Mouse (Mus musculus) thymus, postnatal 4 days (tissue): ENCODE data around the gene Spem1.
A peak's percentile ranks its signal among the peaks of the same experiment; 100 is the strongest.
"Not testable (repeated sequence)": the region's sequence is repeated elsewhere in the genome, so short reads cannot be mapped to it uniquely, and the experiment has no call there.

ENCODE experiments used
- DNase-seq: peaks from one replicate; pipeline ENCODE4 v3.0.0; 2021

Spem1 gene

GRCm38 (mm10) chr11:69822080-69822479 lies at the start of gene Spem1:
TSS of gene Spem1 (minus strand) at chr11:69822180.
- DNase-seq, result no peak

- no peak for DNase-seq
These were observed 48.5 kb upstream of the Spem1 start for GRCm38 (mm10) chr11:69870289-69871069.

GRCm38 (mm10) chr11:69867335-69867734 lies 45.4 kb upstream of the Spem1 start:
- no peak for DNase-seq

GRCm38 (mm10) chr11:69865561-69865960 lies 43.6 kb upstream of the Spem1 start:
- DNase-seq, result no peak

GRCm38 (mm10) chr11:69864138-69864860 lies 42.3 kb upstream of the Spem1 start:
- no peak for DNase-seq

- not testable (repeated sequence) for DNase-seq
These were observed 41.7 kb upstream of the Spem1 start for GRCm38 (mm10) chr11:69863729-69864128.

GRCm38 (mm10) chr11:69858113-69858998 lies 36.4 kb upstream of the Spem1 start, which contains the start of gene Tnk1:
TSS of gene Tnk1 (minus strand) at chr11:69858730.
- peak; percentile 7 for DNase-seq

GRCm38 (mm10) chr11:69855347-69855746 lies 33.4 kb upstream of the Spem1 start:
- DNase-seq, result peak; percentile 82

GRCm38 (mm10) chr11:69854680-69855079 lies 32.7 kb upstream of the Spem1 start:
- DNase-seq, result no peak

GRCm38 (mm10) chr11:69853994-69854393 lies 32.0 kb upstream of the Spem1 start:
- DNase-seq, result no peak

- DNase-seq, result peak; percentile 69
These were observed 28.8 kb upstream of the Spem1 start for GRCm38 (mm10) chr11:69850754-69851153.

GRCm38 (mm10) chr11:69849884-69850283 lies 27.9 kb upstream of the Spem1 start:
- DNase-seq, result no peak

- DNase-seq, result no peak
These were observed 27.1 kb upstream of the Spem1 start for GRCm38 (mm10) chr11:69849128-69849527.

GRCm38 (mm10) chr11:69848021-69848420 lies 26.0 kb upstream of the Spem1 start:
- no peak for DNase-seq

- DNase-seq, result peak; percentile 56
These were observed 25.0 kb upstream of the Spem1 start for GRCm38 (mm10) chr11:69846738-69847688.

GRCm38 (mm10) chr11:69846198-69846680 lies 24.3 kb upstream of the Spem1 start, which contains the start of gene Plscr3:
TSS of gene Plscr3 (plus strand) at chr11:69846376.
- DNase-seq, result peak; percentile 96

GRCm38 (mm10) chr11:69838714-69839104 lies 16.7 kb upstream of the Spem1 start:
- DNase-seq, result no peak

GRCm38 (mm10) chr11:69837952-69838713 lies 16.2 kb upstream of the Spem1 start, which contains the start of gene Tmem256:
TSS of gene Tmem256 (plus strand) at chr11:69838514.
- DNase-seq, result peak; percentile 92

GRCm38 (mm10) chr11:69837604-69837951 lies 15.6 kb upstream of the Spem1 start, which contains the start of gene Nlgn2:
TSS of gene Nlgn2 (minus strand) at chr11:69837784.
- DNase-seq, result no peak

- peak; percentile 58 for DNase-seq
These were observed 15.0 kb upstream of the Spem1 start for GRCm38 (mm10) chr11:69836703-69837576.
